Mouse (Mus musculus) embryonic facial prominence, embryonic 13.5 days (tissue): ENCODE results near the gene Gapdh. TPM values are rescaled to one million over a fixed set of nuclear protein-coding genes. Genes with fewer than 3 reads are reported as not detected.

Experiments
- ATAC-seq: fragments of 200-750 bp; cut with Nextera tagmentation; 2 replicates; pipeline ENCODE4 v1.8.0; 2017; ENCODE audit warnings: low read depth; ENCODE audit not compliant: insufficient number of reproducible peaks, insufficient read depth, low FRiP score, low TSS enrichment
- H3K27ac ChIP-seq: fragments of 300-500 bp; sonication (generic); 2 replicates; pipeline ENCODE4 v1.5.1; 2015; ENCODE audit warnings: moderate library complexity, mild to moderate bottlenecking, inconsistent platforms
- H3K27me3 ChIP-seq: fragments of 300-500 bp; sonication (generic); 2 replicates; pipeline ENCODE4 v1.6.1; 2015; ENCODE audit warnings: mild to moderate bottlenecking, inconsistent platforms
- H3K36me3 ChIP-seq: fragments of 300-500 bp; sonication (generic); 2 replicates; pipeline ENCODE4 v1.6.1; 2015; ENCODE audit warnings: mild to moderate bottlenecking, inconsistent platforms
- H3K4me1 ChIP-seq: fragments of 300-500 bp; sonication (generic); 2 replicates; pipeline ENCODE4 v1.6.1; 2015; ENCODE audit warnings: inconsistent platforms
- H3K4me2 ChIP-seq: fragments of 300-500 bp; sonication (generic); 2 replicates; pipeline ENCODE4 v1.6.1; 2015; ENCODE audit warnings: moderate library complexity, mild to moderate bottlenecking, inconsistent platforms
- H3K4me3 ChIP-seq: fragments of 300-500 bp; sonication (generic); 2 replicates; pipeline ENCODE4 v1.5.1; 2015; ENCODE audit warnings: mild to moderate bottlenecking, inconsistent platforms
- H3K9ac ChIP-seq: fragments of 300-500 bp; sonication (generic); 2 replicates; pipeline ENCODE4 v1.6.1; 2015; ENCODE audit warnings: mild to moderate bottlenecking, inconsistent platforms
- H3K9me3 ChIP-seq: fragments of 300-500 bp; sonication (generic); 2 replicates; pipeline ENCODE4 v1.6.1; 2016; ENCODE audit warnings: inconsistent platforms
- WGBS: fragments of 180-500 bp; shearing (Covaris S2); methylation state at CpG from one replicate; pipeline ENCODE4 v1.1.7; 2015; ENCODE audit warnings: mixed read lengths; 5-methylcytosine and 5-hydroxymethylcytosine counted together
- polyA plus RNA-seq: library from polyadenylated mRNA; unstranded; fragments of >200 nt; fragmentation: Nextera tagmentation; extraction: Ambion mirVana; gene quantifications from 2 replicates; pipeline ENCODE4 v1.2.1, GENCODE M21; 2015

Gapdh gene
- 1,482 and 1,867 TPM in 2 replicates for polyA plus RNA-seq

DNA sequence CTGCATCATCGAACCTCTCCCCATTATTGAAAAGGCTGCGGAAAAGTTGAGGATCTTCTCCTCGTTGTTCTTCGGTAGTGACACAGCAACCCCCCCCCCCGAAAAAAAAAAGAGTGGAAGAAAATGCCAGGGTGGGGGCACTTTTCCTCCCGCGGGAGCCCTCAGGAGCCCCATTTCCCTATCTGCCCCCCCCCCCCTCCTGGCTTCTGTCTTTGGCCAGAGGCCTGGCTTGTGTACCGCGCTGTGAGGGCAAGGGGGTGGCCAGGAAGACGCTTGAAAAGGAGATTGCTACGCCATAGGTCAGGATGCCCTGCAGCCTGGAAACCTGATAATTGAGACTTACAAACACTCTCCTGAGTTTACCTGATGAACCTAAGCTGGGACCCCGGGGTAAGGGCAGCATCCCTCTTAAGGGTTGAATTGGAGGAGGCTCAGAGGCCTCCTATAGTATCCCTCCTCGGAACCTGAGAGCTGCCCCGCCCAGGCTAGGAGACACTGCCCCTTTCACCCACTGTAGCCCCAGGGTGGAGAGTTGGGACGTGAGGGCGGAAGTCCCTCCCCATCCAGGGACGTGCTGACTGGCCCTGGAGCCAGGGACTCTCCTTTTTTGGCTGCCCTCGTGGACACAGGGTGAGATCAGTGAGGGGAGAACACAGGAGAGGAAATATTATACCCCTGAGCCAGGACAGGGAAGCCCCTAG, at the start of gene Gapdh:
Gapdh (minus strand) TSS at position 417 of the 701 bp plus-strand sequence.
- peak; percentile 16; the same call in 1 of the 2 replicates for ATAC-seq
- peaks cover 47% of the 10 kb centered on the region for H3K4me1 ChIP-seq
- no peaks in the 10 kb centered on the region for H3K27me3 ChIP-seq
- WGBS: under 1% methylated on average over 18 of the region's 18 CpGs
- H3K9me3 ChIP-seq: no peaks in the 10 kb centered on the region
- peak within 1 kb of the TSS; percentile 96 for H3K4me3 ChIP-seq
- H3K27ac ChIP-seq: peak within 1 kb of the TSS; percentile 93
- peak within 1 kb of the TSS; percentile 97 for H3K9ac ChIP-seq
- H3K4me2 ChIP-seq: peak within 1 kb of the TSS; percentile 96
- H3K36me3 ChIP-seq: peaks cover 66% of the 10 kb centered on the region

DNA sequence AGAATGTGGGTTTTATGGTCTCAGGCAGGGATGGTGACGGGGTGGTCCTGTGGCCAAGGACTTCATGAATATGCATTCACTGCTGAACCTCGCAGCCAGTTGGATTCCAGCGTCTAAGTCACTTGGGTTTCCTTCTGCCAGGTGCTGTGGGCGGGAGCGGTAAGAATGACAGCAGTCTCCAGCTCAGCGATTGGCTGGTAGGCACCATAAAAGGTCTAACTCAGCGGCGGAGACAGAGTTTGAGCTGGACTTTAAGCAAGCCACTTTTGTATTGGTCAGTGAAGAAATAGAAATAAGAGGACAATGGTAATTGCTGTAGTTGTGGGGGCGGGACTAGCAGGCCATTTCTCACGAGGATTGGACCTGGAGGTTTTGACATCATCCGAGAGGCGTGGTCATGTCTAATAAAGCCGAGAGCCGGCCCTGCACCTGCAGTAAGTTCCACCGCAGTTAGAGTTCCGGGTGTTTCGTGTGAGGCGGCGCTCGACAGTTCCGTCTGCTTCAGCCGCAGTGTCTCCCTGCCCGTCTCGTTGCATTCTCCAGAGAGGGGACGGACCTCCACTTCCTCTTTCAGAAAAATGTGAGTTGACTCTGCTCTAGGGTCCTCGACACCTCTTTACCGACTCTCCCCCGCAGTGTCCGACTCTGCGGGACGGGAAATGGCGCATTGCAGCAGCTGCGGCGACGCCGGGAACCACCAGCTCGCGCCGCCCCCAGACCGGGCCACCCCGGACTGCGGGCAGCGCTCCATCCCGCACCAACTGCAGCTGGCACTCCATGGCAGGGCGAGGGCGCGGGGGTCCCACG, 49.1 kb upstream of the Gapdh start, which contains the start of gene Vamp1:
Vamp1 (plus strand) TSS at position 404 of the 807 bp plus-strand sequence.
- peaks cover 33% of the 10 kb centered on the region for H3K27me3 ChIP-seq
- peak within 1 kb of the TSS; percentile 80 for H3K9ac ChIP-seq
- H3K4me2 ChIP-seq: peak within 1 kb of the TSS; percentile 95
- H3K36me3 ChIP-seq: no peaks in the 10 kb centered on the region
- peaks cover 9% of the 10 kb centered on the region for H3K4me1 ChIP-seq
- peak within 1 kb of the TSS; percentile 65 for H3K4me3 ChIP-seq
- under 1% methylated on average over 48 of the region's 48 CpGs for WGBS
- peak; percentile 91 for ATAC-seq
- no peaks in the 10 kb centered on the region for H3K9me3 ChIP-seq
- peak within 1 kb of the TSS; percentile 55; the same call in 1 of the 2 replicates for H3K27ac ChIP-seq

DNA sequence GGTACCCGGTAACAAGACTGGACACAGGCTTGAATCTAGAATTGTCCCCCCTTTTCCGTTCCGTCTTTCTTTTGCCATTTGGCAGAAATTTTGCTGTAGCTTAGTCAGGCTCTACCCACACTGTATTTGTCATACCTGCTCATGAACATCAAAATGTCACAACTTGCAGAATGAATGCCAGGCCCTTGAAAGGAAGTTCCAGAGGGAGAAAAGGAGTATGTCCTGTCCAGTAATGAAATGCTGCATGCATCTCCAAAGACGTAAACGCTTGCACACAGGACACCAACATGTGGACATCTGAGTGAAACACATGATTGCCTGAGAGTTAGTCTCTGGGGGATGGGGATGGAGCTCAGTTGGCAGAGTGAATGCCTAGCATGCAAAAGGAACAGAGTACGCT, 47.4 kb upstream of the Gapdh start:
- H3K4me3 ChIP-seq: no peak overlapping the region
- 72% methylated on average over 6 of the region's 6 CpGs for WGBS
- H3K27me3 ChIP-seq: peaks cover 33% of the 10 kb centered on the region

DNA sequence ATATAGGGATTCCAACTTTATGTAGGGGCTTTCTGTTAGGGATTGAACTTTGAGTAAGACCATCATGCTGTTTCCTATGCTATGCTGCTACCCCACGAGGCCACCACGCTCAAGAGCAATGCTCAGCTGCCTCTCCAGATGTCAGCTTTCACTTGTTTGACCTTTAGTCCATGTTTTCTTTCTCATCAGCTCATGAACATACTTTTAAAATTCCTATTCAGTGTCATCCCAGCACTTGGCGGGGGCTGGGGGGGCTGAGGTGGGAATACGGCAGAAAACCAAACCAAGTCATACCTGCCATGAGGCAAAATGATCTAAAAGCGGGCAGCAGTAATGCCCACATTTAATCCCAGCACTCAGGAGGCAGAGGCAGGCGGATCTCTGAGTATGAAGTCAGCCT, 46.9 kb upstream of the Gapdh start:
- ATAC-seq: no peak
- no peak overlapping the region for H3K4me3 ChIP-seq
- no peak overlapping the region for H3K9ac ChIP-seq
- no peaks in the 10 kb centered on the region for H3K36me3 ChIP-seq
- H3K4me1 ChIP-seq: peaks cover 9% of the 10 kb centered on the region
- no peak overlapping the region for H3K4me2 ChIP-seq
- no peaks in the 10 kb centered on the region for H3K9me3 ChIP-seq
- WGBS: 68% methylated on average over 6 of the region's 6 CpGs
- H3K27me3 ChIP-seq: peaks cover 33% of the 10 kb centered on the region
- H3K27ac ChIP-seq: no peak overlapping the region

More for the DNA sequence above, 47.4 kb upstream of the Gapdh start:
- no peak overlapping the region for H3K9ac ChIP-seq
- peaks cover 9% of the 10 kb centered on the region for H3K4me1 ChIP-seq
- H3K9me3 ChIP-seq: no peaks in the 10 kb centered on the region
- H3K4me2 ChIP-seq: no peak overlapping the region
- no peak for ATAC-seq
- no peaks in the 10 kb centered on the region for H3K36me3 ChIP-seq
- H3K27ac ChIP-seq: no peak overlapping the region

DNA sequence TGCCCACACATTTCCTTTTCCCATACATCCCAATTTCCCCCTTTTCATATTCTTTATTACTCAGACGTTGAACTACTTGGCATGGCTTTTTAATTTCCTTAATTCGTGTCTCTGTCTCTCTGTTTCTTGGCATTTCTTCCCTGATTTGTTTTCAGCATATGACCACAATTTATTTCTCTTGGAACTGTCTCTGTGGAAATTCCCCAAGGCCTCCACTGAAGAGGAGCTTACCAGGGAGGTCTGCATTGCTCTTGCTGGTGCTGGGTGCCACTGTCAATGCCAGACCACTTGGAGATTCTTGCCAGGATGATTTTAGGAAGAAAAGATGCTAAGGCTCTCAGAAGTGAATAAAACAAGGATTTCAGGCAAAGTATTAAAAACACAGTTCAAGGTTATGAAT, 46.4 kb upstream of the Gapdh start:
- Histone ChIP-seq H3K27ac (no peak overlapping the region), H3K9ac (no peak overlapping the region), H3K4me1 (peaks cover 9% of the 10 kb centered on the region), H3K36me3 (no peaks in the 10 kb centered on the region), H3K4me3 (no peak overlapping the region), H3K27me3 (peaks cover 31% of the 10 kb centered on the region), H3K4me2 (no peak overlapping the region), H3K9me3 (no peaks in the 10 kb centered on the region)
- WGBS: 38% methylated on average over 2 of the region's 2 CpGs
- ATAC-seq: no peak

DNA sequence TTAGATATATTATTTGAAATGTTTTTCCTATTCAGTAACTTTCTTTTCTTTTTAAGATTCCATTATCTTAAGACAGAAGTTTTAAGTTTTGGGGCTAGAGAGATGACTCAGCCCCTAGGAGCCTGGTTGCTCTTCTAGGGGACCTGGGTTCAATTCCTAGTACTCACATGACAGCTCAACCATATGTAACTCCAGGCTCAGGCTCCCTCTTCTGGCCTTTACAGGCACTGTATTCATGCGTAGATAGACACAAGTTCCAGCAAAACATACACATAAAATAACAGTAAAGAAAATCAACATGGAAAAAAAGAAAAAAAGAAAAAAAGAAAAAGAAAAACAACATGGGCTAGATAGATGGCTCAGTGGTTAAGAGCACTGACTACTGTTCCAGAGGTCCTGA, 44.2 kb upstream of the Gapdh start:
- H3K9ac ChIP-seq: no peak overlapping the region
- ATAC-seq: no peak

DNA sequence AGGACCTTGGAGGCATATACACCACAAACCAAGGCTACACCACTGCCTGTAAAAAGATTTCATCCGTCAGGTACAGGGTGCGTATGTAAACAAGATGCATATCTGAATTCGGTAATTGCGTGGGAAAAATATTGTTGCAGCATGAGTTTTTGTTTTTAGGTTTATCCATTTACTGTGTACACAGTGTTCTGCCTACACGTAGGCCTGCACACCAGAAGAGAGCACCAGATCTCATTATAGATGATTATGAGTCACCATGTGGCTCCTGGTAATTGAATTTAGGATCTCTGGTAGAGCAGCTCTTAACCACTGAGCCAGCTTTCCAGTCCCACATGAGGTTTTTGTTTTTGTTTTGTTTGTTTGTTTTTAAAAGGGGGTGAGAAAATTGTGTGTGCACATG, 30.9 kb upstream of the Gapdh start:
- WGBS: 69% methylated on average over 5 of the region's 5 CpGs
- peaks cover 25% of the 10 kb centered on the region for H3K36me3 ChIP-seq
- no peaks in the 10 kb centered on the region for H3K27me3 ChIP-seq
- H3K4me1 ChIP-seq: peaks cover 11% of the 10 kb centered on the region
- H3K27ac ChIP-seq: no peak overlapping the region
- H3K4me2 ChIP-seq: no peak overlapping the region
- H3K9me3 ChIP-seq: no peaks in the 10 kb centered on the region
- no peak overlapping the region for H3K9ac ChIP-seq
- H3K4me3 ChIP-seq: no peak overlapping the region
- ATAC-seq: 0 out of 2 replicates have a peak, but pooled peaks have one; percentile 22

More for the DNA sequence above, 44.2 kb upstream of the Gapdh start:
- WGBS: 83% methylated on average over 1 of the region's 1 CpGs
- H3K4me1 ChIP-seq: no peaks in the 10 kb centered on the region
- H3K27ac ChIP-seq: no peak overlapping the region
- H3K4me2 ChIP-seq: no peak overlapping the region
- no peaks in the 10 kb centered on the region for H3K36me3 ChIP-seq
- H3K27me3 ChIP-seq: peaks cover 20% of the 10 kb centered on the region
- H3K9me3 ChIP-seq: no peaks in the 10 kb centered on the region
- H3K4me3 ChIP-seq: no peak overlapping the region

DNA sequence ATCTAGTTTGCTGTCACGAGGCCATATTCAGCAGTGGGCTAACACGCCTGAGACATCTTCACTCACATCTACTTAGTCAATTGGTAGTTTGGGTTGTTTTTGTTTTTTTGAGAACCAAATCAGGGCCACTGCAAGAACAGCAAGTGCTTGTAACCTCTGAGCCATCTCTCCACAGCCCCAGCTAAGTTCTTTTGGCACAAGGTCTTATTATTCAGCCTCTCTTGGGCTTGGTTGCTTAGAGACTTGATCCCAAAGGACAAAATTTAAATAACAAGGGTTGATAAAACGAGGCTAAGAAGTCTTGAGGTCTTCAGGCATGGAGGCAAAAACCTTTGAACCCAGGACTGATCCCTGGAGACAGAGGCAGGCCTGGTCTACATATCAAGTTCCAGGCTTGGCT, 30.0 kb upstream of the Gapdh start:
- 57% methylated on average over 3 of the region's 3 CpGs for WGBS
- no peak overlapping the region for H3K4me3 ChIP-seq
- no peak overlapping the region for H3K27ac ChIP-seq
- H3K9me3 ChIP-seq: no peaks in the 10 kb centered on the region
- no peaks in the 10 kb centered on the region for H3K27me3 ChIP-seq
- H3K36me3 ChIP-seq: peaks cover 25% of the 10 kb centered on the region
- H3K9ac ChIP-seq: no peak overlapping the region
- no peak for ATAC-seq
- H3K4me2 ChIP-seq: no peak overlapping the region
- H3K4me1 ChIP-seq: peaks cover 11% of the 10 kb centered on the region

DNA sequence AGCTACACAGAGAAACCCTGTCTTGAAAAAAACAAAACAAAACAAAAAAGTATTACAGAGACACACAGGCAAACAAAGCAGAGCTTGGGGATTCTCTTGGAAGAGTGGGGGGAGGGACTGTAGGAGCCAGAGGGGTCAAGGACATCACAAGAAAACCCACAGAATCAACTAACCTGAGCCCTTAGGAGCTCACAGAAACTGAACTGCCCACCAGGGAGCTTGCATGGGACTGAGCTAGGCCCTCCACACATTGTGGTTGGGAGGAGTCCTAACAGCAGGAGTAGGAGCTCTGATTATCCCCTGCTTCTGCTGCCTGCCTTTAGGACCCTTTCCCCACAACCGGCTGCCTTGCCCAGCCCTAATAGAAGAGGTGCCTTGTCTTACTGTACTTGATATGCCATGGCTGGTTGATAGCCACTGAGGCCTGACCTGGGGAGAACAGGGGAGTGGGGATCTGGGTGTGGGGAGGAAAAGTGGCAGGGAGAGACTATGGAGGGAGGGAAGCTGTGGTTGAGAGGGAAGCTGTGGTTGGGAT, 29.3 kb upstream of the Gapdh start:
- Histone ChIP-seq H3K4me1 (peaks cover 11% of the 10 kb centered on the region), H3K9me3 (no peaks in the 10 kb centered on the region), H3K27ac (0 out of 2 replicates have a peak overlapping the region, but pooled peaks have one; percentile 23), H3K36me3 (peaks cover 25% of the 10 kb centered on the region), H3K4me3 (no peak overlapping the region), H3K27me3 (no peaks in the 10 kb centered on the region), H3K4me2 (no peak overlapping the region), H3K9ac (no peak overlapping the region)
- ATAC-seq: no peak
- WGBS: 38% methylated on average over 1 of the region's 1 CpGs

DNA sequence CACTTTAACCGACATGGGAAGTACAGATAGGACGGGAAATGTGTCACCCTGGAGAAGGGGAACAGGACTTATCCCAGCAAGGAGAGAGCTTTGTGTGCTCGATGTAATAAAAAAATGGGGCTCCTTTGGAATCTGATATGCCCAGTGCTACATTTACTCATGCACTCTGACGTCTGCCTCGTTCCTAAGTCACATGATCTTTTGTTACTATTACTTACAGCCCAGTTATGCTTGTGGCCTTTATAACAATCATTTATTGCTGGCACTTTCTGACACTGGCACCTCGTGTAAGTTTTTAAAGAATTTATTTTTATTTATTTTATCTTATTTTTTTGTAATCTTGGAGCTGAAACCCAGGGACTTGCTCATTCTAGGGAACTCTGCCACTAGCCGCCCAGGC, 27.1 kb upstream of the Gapdh start:
- 52% methylated on average over 7 of the region's 7 CpGs for WGBS
- Histone ChIP-seq H3K9ac (no peak overlapping the region), H3K27me3 (no peaks in the 10 kb centered on the region), H3K4me3 (0 out of 2 replicates have a peak overlapping the region, but pooled peaks have one; percentile 60), H3K9me3 (no peaks in the 10 kb centered on the region), H3K4me2 (peak overlapping the region; percentile 84; the same call in 1 of the 2 replicates), H3K4me1 (peaks cover 21% of the 10 kb centered on the region), H3K36me3 (peaks cover 37% of the 10 kb centered on the region), H3K27ac (no peak overlapping the region)
- no peak for ATAC-seq

DNA sequence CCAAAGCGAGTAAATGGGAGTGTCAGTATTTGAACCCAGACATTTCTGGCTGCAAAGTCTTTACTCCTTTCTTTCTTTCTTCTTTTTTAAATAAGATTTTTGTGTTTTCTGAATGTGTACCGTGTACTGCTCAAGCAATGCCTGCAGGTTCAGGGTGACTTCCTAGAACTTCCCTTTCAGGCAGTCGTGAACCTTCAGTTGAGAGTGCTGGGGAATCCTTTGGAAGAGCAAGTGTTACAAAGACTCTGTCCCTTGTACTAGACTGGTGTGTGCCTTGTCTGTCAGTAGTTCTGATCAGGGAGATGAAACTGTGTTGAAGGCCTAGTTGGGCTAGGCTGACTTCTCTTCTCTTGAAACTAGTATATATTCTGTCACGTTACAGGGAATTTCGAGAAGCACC, 26.6 kb upstream of the Gapdh start:
- H3K9me3 ChIP-seq: no peaks in the 10 kb centered on the region
- H3K4me2 ChIP-seq: peak overlapping the region; percentile 84
- no peak for ATAC-seq
- H3K36me3 ChIP-seq: peaks cover 43% of the 10 kb centered on the region
- peaks cover 21% of the 10 kb centered on the region for H3K4me1 ChIP-seq
- no peaks in the 10 kb centered on the region for H3K27me3 ChIP-seq
- 40% methylated on average over 5 of the region's 5 CpGs for WGBS
- H3K9ac ChIP-seq: peak overlapping the region; percentile 86
- H3K4me3 ChIP-seq: peak overlapping the region; percentile 60
- H3K27ac ChIP-seq: peak overlapping the region; percentile 100; the same call in 1 of the 2 replicates
